Mouse (Mus musculus): Measurements from ENCODE around the gene Efna5.

- TF ChIP-seq POLR2A (IDR thresholded peaks at IDR 0.05; ENCODE audit: borderline replicate concordance, insufficient read depth, low read length): no peak
- no peak for TF ChIP-seq CTCF (IDR thresholded peaks at IDR 0.05; ENCODE audit: borderline replicate concordance, insufficient read depth, low read depth, low read length)
Observed at GRCm38 (mm10) chr17:62557215-62557614, 323.9 kb downstream of the Efna5 start.

Measured in cerebellum, adult 2 months (tissue).